Mouse (Mus musculus) C3H10T1/2 (cell line): Measurements from ENCODE around the gene 2210408I21Rik. TPM values are rescaled to one million over a fixed set of nuclear protein-coding genes. Genes with fewer than 3 reads are reported as not detected.

ENCODE experiments used
- polyA plus RNA-seq, 2 experiments: library from polyadenylated mRNA; unstranded; fragments of >200 nt; fragmentation: generic; extraction: Trizol; gene quantifications; one replicate each; pipeline ENCODE4 v1.2.1; 2012; ENCODE audit warnings: missing spikeins in 2 of 2

2210408I21Rik gene
- polyA plus RNA-seq: 1 to 10 TPM in 1 of 2 experiments, under 1 TPM in 1; 0.13 to 1.7 TPM

GRCm38 (mm10) chr13:77134931-77135620 lies at the start of gene 2210408I21Rik, which contains the start of gene Slf1:
Gene 2210408I21Rik, plus strand, starts transcription at chr13:77135540.
Gene Slf1, minus strand, starts transcription at chr13:77135473.

Other genes with a start within 250 kb of the 2210408I21Rik start
- 1 to 10 TPM in 1 of 2 experiments, under 1 TPM in 1; 0.11 to 1.8 TPM for gene Slf1, start 67 bp upstream of the 2210408I21Rik start, polyA plus RNA-seq